Mouse (Mus musculus) testis, adult 2 months (tissue): ENCODE data around the gene Cox6b1.

Experiments
- CTCF ChIP-seq: fragments of 200-500 bp; IDR thresholded peaks from 2 replicates; pipeline ENCODE4 v1.5.1; 2012; ENCODE audit warnings: low read depth, mild to moderate bottlenecking, inconsistent platforms, low read length, moderate library complexity; ENCODE audit not compliant: control insufficient read depth, insufficient read depth, insufficient replicate concordance
- POLR2A ChIP-seq: fragments of 200-500 bp; IDR thresholded peaks from 2 replicates; pipeline ENCODE4 v1.6.1; 2012; ENCODE audit warnings: low read depth, mild to moderate bottlenecking, inconsistent platforms, low read length, moderate library complexity; ENCODE audit not compliant: control insufficient read depth

GRCm38 (mm10) chr7:30607706-30608309 lies 18.1 kb downstream of the Cox6b1 start:
- TF ChIP-seq CTCF (peak; percentile 51; the same call in 1 of the 2 replicates), POLR2A (no peak)
